In the genomic region with DNA sequence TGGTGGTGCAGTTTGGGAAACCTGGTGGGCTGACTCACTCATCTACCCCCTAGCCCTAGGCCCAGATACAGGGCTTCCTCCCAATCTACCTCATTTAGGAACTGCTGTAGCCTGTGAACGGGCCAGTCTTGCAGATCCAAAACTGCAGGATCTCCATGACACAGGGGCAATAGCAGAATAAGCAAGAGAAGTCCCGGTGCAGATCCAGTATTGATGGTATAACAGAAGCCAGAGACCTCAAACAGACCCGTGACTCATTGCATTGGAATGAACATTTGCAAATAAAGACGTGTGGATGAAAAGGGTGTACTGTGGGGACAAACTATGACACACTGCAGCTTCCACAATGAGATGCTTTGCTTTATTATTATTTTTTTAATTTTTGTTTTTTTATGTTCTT, we compare ENCODE assay signal across 18 mouse cellular contexts.
DNase-seq lines count a peak whose midpoint lies in the region; ATAC-seq lines count a peak whose summit lies in the region.
"Had no signal": no experiment of that assay in that cellular context is flagged by ENCODE, and none has a peak within 500 bp of the region (broad histone marks: within the 10 kb centered on the region; RNA-seq: fewer than 3 reads in every experiment).

No protein-coding gene starts in this region.

- no peak overlapping the region for H3K27ac ChIP-seq in heart, embryonic 12.5 days (ENCODE audit: poor library complexity, severe bottlenecking)
- H3K27ac ChIP-seq in heart, embryonic 11.5 days (ENCODE audit: low read depth, low read length): no peak overlapping the region
- H3K27ac ChIP-seq: forebrain, embryonic 15.5 days; heart, embryonic 13.5 days had no signal

- H3K4me1 ChIP-seq in heart, embryonic 12.5 days (replicated peaks): peaks cover 18% of the 10 kb centered on the region
- 0 out of 2 replicates have a peak, but pooled peaks cover 6% of the 10 kb centered on the region for H3K4me1 ChIP-seq in heart, embryonic 11.5 days (ENCODE audit: control insufficient read depth, insufficient read depth, low read length)

- intact Hi-C loops in left cerebral cortex, postnatal 36 days (cut with DNase I): no loop called here

- no peak overlapping the region for H3K4me3 ChIP-seq in heart, embryonic 12.5 days
- H3K4me3 ChIP-seq in heart, embryonic 11.5 days (ENCODE audit: low read depth, low read length): no peak overlapping the region
- H3K4me3 ChIP-seq: forebrain, embryonic 15.5 days; heart, embryonic 13.5 days had no signal

- DNase-seq in 3134 (ENCODE audit: extremely low read depth, insufficient read length, low spot score) (peak; percentile 63), NIH3T3 (ENCODE audit: low read depth) (peak; percentile 65)
- peak; percentile 40 for DNase-seq in lung, postnatal 36 days
- no peak for DNase-seq in retina, embryonic 14.5 days (ENCODE audit: low spot score)
- DNase-seq in left cerebral cortex, postnatal 36 days (ENCODE audit: low spot score in 2 of 2): no peak
- DNase-seq: adrenal gland, adult 2 months; cerebellum, postnatal 14 days; embryo, embryonic 11 days; heart, postnatal 4 days; kidney, adult 8-10 months; kidney, postnatal 4 days; left cerebral cortex, postnatal 4 days; midbrain, embryonic 14.5 days; thymus, postnatal 25 days had no signal

- peak; percentile 18; the same call in 1 of the 2 replicates for ATAC-seq in heart, embryonic 12.5 days (ENCODE audit: insufficient number of reproducible peaks, low FRiP score)
- no peak for ATAC-seq in heart, embryonic 11.5 days (replicated peaks; ENCODE audit: insufficient number of reproducible peaks, low FRiP score, low TSS enrichment)
- ATAC-seq: forebrain, embryonic 15.5 days had no signal

- no peaks in the 10 kb centered on the region for H3K36me3 ChIP-seq in heart, embryonic 12.5 days
- H3K36me3 ChIP-seq in heart, embryonic 11.5 days (ENCODE audit: control insufficient read depth, insufficient read depth, low read length): no peaks in the 10 kb centered on the region
- H3K36me3 ChIP-seq: forebrain, embryonic 15.5 days; heart, embryonic 13.5 days had no signal

- H3K9me3 ChIP-seq in heart, embryonic 12.5 days (replicated peaks): no peaks in the 10 kb centered on the region; the same call in 1 of the 2 replicates
- no peaks in the 10 kb centered on the region for H3K9me3 ChIP-seq in heart, embryonic 11.5 days (replicated peaks; ENCODE audit: control insufficient read depth, low read length)
- H3K9me3 ChIP-seq: forebrain, embryonic 15.5 days had no signal

- no peaks in the 10 kb centered on the region for H3K27me3 ChIP-seq in heart, embryonic 12.5 days (replicated peaks)
- no peaks in the 10 kb centered on the region for H3K27me3 ChIP-seq in heart, embryonic 11.5 days (ENCODE audit: control insufficient read depth, insufficient read depth, low read length)
- H3K27me3 ChIP-seq: forebrain, embryonic 15.5 days; heart, embryonic 13.5 days had no signal

- WGBS in heart, embryonic 12.5 days: 37% methylated on average over 4 of the region's 4 CpGs
- WGBS in heart, embryonic 11.5 days (ENCODE audit: insufficient replicate concordance): 44% methylated on average over 4 of the region's 4 CpGs

- H3K9ac ChIP-seq in heart, embryonic 12.5 days: no peak overlapping the region
- H3K9ac ChIP-seq in heart, embryonic 11.5 days (ENCODE audit: low read depth, low read length): no peak overlapping the region
- H3K9ac ChIP-seq: forebrain, embryonic 15.5 days; heart, embryonic 13.5 days had no signal

- H3K4me2 ChIP-seq in heart, embryonic 12.5 days: no peak overlapping the region
- H3K4me2 ChIP-seq in heart, embryonic 11.5 days: no peak overlapping the region
- H3K4me2 ChIP-seq: forebrain, embryonic 15.5 days; heart, embryonic 13.5 days had no signal

Comparison
In these comparisons a context has a peak if more than half of its experiments do, and no peak if none do; other contexts are left out.
1. DNase-seq: peak in 3134 (single experiment), NIH3T3 (single experiment) and lung, postnatal 36 days (single experiment); none in retina, embryonic 14.5 days (single experiment) and left cerebral cortex, postnatal 36 days (0 of 2).